Mouse (Mus musculus) yolk sac, embryonic 10.5 days (tissue): Measurements from ENCODE around the gene Kif28.
A peak's percentile ranks its signal among the peaks of the same experiment; 100 is the strongest.
"Not testable (repeated sequence)": the region's sequence is repeated elsewhere in the genome, so short reads cannot be mapped to it uniquely, and the experiment has no call there.

Source experiments
- DNase-seq: peaks from one replicate; pipeline ENCODE4 v3.0.0-alpha.2; 2017; ENCODE audit warnings: low spot score

Kif28 gene

GRCm38 (mm10) chr1:179745171-179745570 is at the start of gene Kif28:
Gene Kif28, minus strand, starts transcription at chr1:179745271.
- no peak for DNase-seq

GRCm38 (mm10) chr1:179787281-179787680 is 42.2 kb upstream of the Kif28 start:
- DNase-seq = no peak

GRCm38 (mm10) chr1:179785502-179785901 is 40.4 kb upstream of the Kif28 start:
- DNase-seq = no peak

- no peak for DNase-seq
These were observed 39.0 kb upstream of the Kif28 start for GRCm38 (mm10) chr1:179784098-179784497.

GRCm38 (mm10) chr1:179776831-179777230 is 31.8 kb upstream of the Kif28 start:
- no peak for DNase-seq

- no peak for DNase-seq
These were observed 15.5 kb upstream of the Kif28 start for GRCm38 (mm10) chr1:179760553-179760952.

- no peak for DNase-seq
These were observed 15.0 kb upstream of the Kif28 start for GRCm38 (mm10) chr1:179760086-179760485.

GRCm38 (mm10) chr1:179756477-179756876 is 11.4 kb upstream of the Kif28 start:
- DNase-seq = no peak

GRCm38 (mm10) chr1:179753006-179753405 is 7.9 kb upstream of the Kif28 start:
- DNase-seq = no peak

- no peak for DNase-seq
These were observed 7.2 kb upstream of the Kif28 start for GRCm38 (mm10) chr1:179752276-179752675.

GRCm38 (mm10) chr1:179743593-179744193 is 1.4 kb downstream of the Kif28 start:
- peak; percentile 68 for DNase-seq

GRCm38 (mm10) chr1:179736483-179736882 is 8.6 kb downstream of the Kif28 start:
- no peak for DNase-seq

GRCm38 (mm10) chr1:179734500-179735474 is 10.3 kb downstream of the Kif28 start:
- DNase-seq = peak; percentile 43

- DNase-seq = no peak
These were observed 13.7 kb downstream of the Kif28 start for GRCm38 (mm10) chr1:179731391-179731790.

- no peak for DNase-seq
These were observed 16.4 kb downstream of the Kif28 start for GRCm38 (mm10) chr1:179728661-179729060.

GRCm38 (mm10) chr1:179722811-179723469 is 22.1 kb downstream of the Kif28 start:
- DNase-seq = no peak

- no peak for DNase-seq
These were observed 29.3 kb downstream of the Kif28 start for GRCm38 (mm10) chr1:179715786-179716185.

- not testable (repeated sequence) for DNase-seq
These were observed 29.8 kb downstream of the Kif28 start for GRCm38 (mm10) chr1:179715289-179715688.

GRCm38 (mm10) chr1:179713367-179713766 is 31.7 kb downstream of the Kif28 start:
- no peak for DNase-seq

GRCm38 (mm10) chr1:179712658-179713057 is 32.4 kb downstream of the Kif28 start:
- no peak for DNase-seq

- no peak for DNase-seq
These were observed 34.3 kb downstream of the Kif28 start for GRCm38 (mm10) chr1:179710739-179711138.

GRCm38 (mm10) chr1:179709390-179709789 is 35.7 kb downstream of the Kif28 start:
- no peak for DNase-seq

GRCm38 (mm10) chr1:179705154-179705553 is 39.9 kb downstream of the Kif28 start:
- DNase-seq = no peak
